Mouse (Mus musculus) midbrain, embryonic 13.5 days (tissue): ENCODE data around the gene Syt8. TPM values are rescaled to one million over a fixed set of nuclear protein-coding genes. Genes with fewer than 3 reads are reported as not detected.

Source experiments
- ATAC-seq: fragments of 200-750 bp; cut with Nextera tagmentation; 2 replicates; pipeline ENCODE4 v1.8.0; 2017; ENCODE audit warnings: mild to moderate bottlenecking, moderate TSS enrichment, moderate library complexity
- H3K27ac ChIP-seq: fragments of 300-500 bp; sonication (generic); 2 replicates; pipeline ENCODE4 v1.5.1; 2015; ENCODE audit warnings: inconsistent platforms, mild to moderate bottlenecking, moderate library complexity
- H3K27me3 ChIP-seq: fragments of 300-500 bp; sonication (generic); 2 replicates; pipeline ENCODE4 v1.6.1; 2015; ENCODE audit warnings: mild to moderate bottlenecking, inconsistent platforms
- H3K36me3 ChIP-seq: fragments of 300-500 bp; sonication (generic); 2 replicates; pipeline ENCODE4 v1.6.1; 2015; ENCODE audit warnings: mild to moderate bottlenecking, inconsistent platforms
- H3K4me1 ChIP-seq: fragments of 300-500 bp; sonication (generic); replicated peaks from 2 replicates; pipeline ENCODE4 v1.6.1; 2015; ENCODE audit warnings: inconsistent platforms
- H3K4me2 ChIP-seq: fragments of 300-500 bp; sonication (generic); replicated peaks from 2 replicates; pipeline ENCODE4 v1.6.1; 2015; ENCODE audit warnings: moderate library complexity, mild to moderate bottlenecking, inconsistent platforms
- H3K4me3 ChIP-seq: fragments of 300-500 bp; sonication (generic); replicated peaks from 2 replicates; pipeline ENCODE4 v1.5.1; 2015; ENCODE audit warnings: mild to moderate bottlenecking, inconsistent platforms
- H3K9ac ChIP-seq: fragments of 300-500 bp; sonication (generic); replicated peaks from 2 replicates; pipeline ENCODE4 v1.6.1; 2015; ENCODE audit warnings: mild to moderate bottlenecking, inconsistent platforms
- H3K9me3 ChIP-seq: fragments of 300-500 bp; sonication (generic); 2 replicates; pipeline ENCODE4 v1.6.1; 2016; ENCODE audit warnings: mild to moderate bottlenecking, inconsistent platforms
- WGBS: fragments of 180-500 bp; shearing (Covaris S2); methylation state at CpG from one replicate; pipeline ENCODE4 v1.1.7; 2015; 5-methylcytosine and 5-hydroxymethylcytosine counted together
- polyA plus RNA-seq: library from polyadenylated mRNA; unstranded; fragments of >200 nt; fragmentation: Nextera tagmentation; extraction: Ambion mirVana; gene quantifications from 2 replicates; pipeline ENCODE4 v1.2.1, GENCODE M21; 2015

The Syt8 gene
- polyA plus RNA-seq, 1 experiment from 2014 or later = not detected

GRCm38 (mm10) chr7:142471414-142471861 is 36.8 kb downstream of the Syt8 start:
- H3K27me3 ChIP-seq = no peaks in the 10 kb centered on the region
- H3K9me3 ChIP-seq = no peaks in the 10 kb centered on the region
- H3K4me2 ChIP-seq = no peak overlapping the region
- no peak overlapping the region for H3K27ac ChIP-seq
- 20% methylated on average over 6 of the region's 6 CpGs for WGBS
- no peak overlapping the region for H3K4me3 ChIP-seq
- peaks cover 20% of the 10 kb centered on the region for H3K4me1 ChIP-seq
- H3K36me3 ChIP-seq = no peaks in the 10 kb centered on the region
- peak; percentile 41 for ATAC-seq
- no peak overlapping the region; the same call in 1 of the 2 replicates for H3K9ac ChIP-seq

- Histone ChIP-seq H3K27me3 (no peaks in the 10 kb centered on the region), H3K9me3 (no peaks in the 10 kb centered on the region), H3K36me3 (no peaks in the 10 kb centered on the region), H3K4me2 (no peak overlapping the region), H3K9ac (no peak overlapping the region; the same call in 1 of the 2 replicates), H3K27ac (no peak overlapping the region), H3K4me1 (peaks cover 20% of the 10 kb centered on the region), H3K4me3 (no peak overlapping the region)
- ATAC-seq = peak; percentile 41
- 37% methylated on average over 15 of the region's 15 CpGs for WGBS
Measured at GRCm38 (mm10) chr7:142471884-142472570, 37.4 kb downstream of the Syt8 start.

- no peak for ATAC-seq
- Histone ChIP-seq H3K27me3 (no peaks in the 10 kb centered on the region), H3K9me3 (no peaks in the 10 kb centered on the region), H3K4me2 (no peak overlapping the region), H3K9ac (no peak overlapping the region), H3K36me3 (no peaks in the 10 kb centered on the region), H3K4me3 (no peak overlapping the region), H3K4me1 (peaks cover 20% of the 10 kb centered on the region), H3K27ac (no peak overlapping the region)
- 96% methylated on average over 4 of the region's 4 CpGs for WGBS
Measured at GRCm38 (mm10) chr7:142472936-142473335, 38.3 kb downstream of the Syt8 start.

- ATAC-seq = no peak
- Histone ChIP-seq H3K4me3 (no peak overlapping the region), H3K4me2 (no peak overlapping the region), H3K27ac (no peak overlapping the region), H3K4me1 (peaks cover 20% of the 10 kb centered on the region), H3K9ac (no peak overlapping the region), H3K9me3 (no peaks in the 10 kb centered on the region), H3K27me3 (no peaks in the 10 kb centered on the region), H3K36me3 (no peaks in the 10 kb centered on the region)
- WGBS = 92% methylated on average over 2 of the region's 2 CpGs
Measured at GRCm38 (mm10) chr7:142473476-142473875, 38.8 kb downstream of the Syt8 start.

GRCm38 (mm10) chr7:142474799-142475198 is 40.1 kb downstream of the Syt8 start:
- ATAC-seq = no peak
- 79% methylated on average over 14 of the region's 14 CpGs for WGBS
- Histone ChIP-seq H3K4me2 (no peak overlapping the region), H3K9ac (no peak overlapping the region), H3K36me3 (no peaks in the 10 kb centered on the region), H3K27ac (no peak overlapping the region), H3K27me3 (no peaks in the 10 kb centered on the region), H3K4me3 (no peak overlapping the region), H3K4me1 (peaks cover 20% of the 10 kb centered on the region), H3K9me3 (no peaks in the 10 kb centered on the region)

- Histone ChIP-seq H3K9ac (no peak overlapping the region), H3K27me3 (no peaks in the 10 kb centered on the region), H3K27ac (no peak overlapping the region), H3K36me3 (no peaks in the 10 kb centered on the region), H3K4me3 (no peak overlapping the region), H3K4me2 (no peak overlapping the region), H3K9me3 (no peaks in the 10 kb centered on the region), H3K4me1 (peaks cover 20% of the 10 kb centered on the region)
- ATAC-seq = no peak
- 63% methylated on average over 7 of the region's 7 CpGs for WGBS
Measured at GRCm38 (mm10) chr7:142475641-142476040, 41.0 kb downstream of the Syt8 start.

- no peaks in the 10 kb centered on the region for H3K27me3 ChIP-seq
- H3K4me1 ChIP-seq = peaks cover 22% of the 10 kb centered on the region
- no peak overlapping the region for H3K4me3 ChIP-seq
- no peak overlapping the region for H3K27ac ChIP-seq
- 80% methylated on average over 5 of the region's 5 CpGs for WGBS
- no peak overlapping the region for H3K9ac ChIP-seq
- H3K9me3 ChIP-seq = no peaks in the 10 kb centered on the region
- no peak for ATAC-seq
- H3K36me3 ChIP-seq = no peaks in the 10 kb centered on the region
- H3K4me2 ChIP-seq = no peak overlapping the region
Measured at GRCm38 (mm10) chr7:142476271-142476670, 41.6 kb downstream of the Syt8 start.

GRCm38 (mm10) chr7:142476795-142477452 is 42.3 kb downstream of the Syt8 start:
- no peak for ATAC-seq
- no peaks in the 10 kb centered on the region for H3K9me3 ChIP-seq
- WGBS = 91% methylated on average over 13 of the region's 13 CpGs
- peaks cover 22% of the 10 kb centered on the region for H3K4me1 ChIP-seq
- no peaks in the 10 kb centered on the region for H3K27me3 ChIP-seq
- H3K4me2 ChIP-seq = no peak overlapping the region
- H3K4me3 ChIP-seq = no peak overlapping the region
- no peak overlapping the region for H3K27ac ChIP-seq
- no peaks in the 10 kb centered on the region for H3K36me3 ChIP-seq
- H3K9ac ChIP-seq = no peak overlapping the region

- no peak for ATAC-seq
- Histone ChIP-seq H3K36me3 (no peaks in the 10 kb centered on the region), H3K27me3 (no peaks in the 10 kb centered on the region), H3K4me1 (peaks cover 27% of the 10 kb centered on the region), H3K4me2 (no peak overlapping the region), H3K4me3 (no peak overlapping the region), H3K27ac (no peak overlapping the region), H3K9ac (no peak overlapping the region), H3K9me3 (no peaks in the 10 kb centered on the region)
- WGBS = 89% methylated on average over 6 of the region's 6 CpGs
Measured at GRCm38 (mm10) chr7:142478001-142478400, 43.4 kb downstream of the Syt8 start.

- H3K4me3 ChIP-seq = no peak overlapping the region
- ATAC-seq = no peak
Measured at GRCm38 (mm10) chr7:142478574-142478973, 43.9 kb downstream of the Syt8 start.

GRCm38 (mm10) chr7:142479307-142479706 is 44.7 kb downstream of the Syt8 start:
- Histone ChIP-seq H3K27me3 (no peaks in the 10 kb centered on the region), H3K4me1 (peaks cover 32% of the 10 kb centered on the region), H3K27ac (no peak overlapping the region), H3K4me2 (no peak overlapping the region), H3K9ac (no peak overlapping the region), H3K36me3 (no peaks in the 10 kb centered on the region), H3K4me3 (no peak overlapping the region), H3K9me3 (no peaks in the 10 kb centered on the region)
- no peak for ATAC-seq

More at GRCm38 (mm10) chr7:142478574-142478973, 43.9 kb downstream of the Syt8 start:
- WGBS = 34% methylated on average over 2 of the region's 2 CpGs
- H3K27ac ChIP-seq = no peak overlapping the region
- H3K4me2 ChIP-seq = no peak overlapping the region
- no peaks in the 10 kb centered on the region for H3K36me3 ChIP-seq
- no peak overlapping the region for H3K9ac ChIP-seq
- H3K27me3 ChIP-seq = no peaks in the 10 kb centered on the region
- H3K4me1 ChIP-seq = peaks cover 32% of the 10 kb centered on the region
- H3K9me3 ChIP-seq = no peaks in the 10 kb centered on the region

GRCm38 (mm10) chr7:142479886-142480285 is 45.2 kb downstream of the Syt8 start:
- no peak overlapping the region for H3K27ac ChIP-seq
- peaks cover 29% of the 10 kb centered on the region for H3K4me1 ChIP-seq
- no peak overlapping the region for H3K4me2 ChIP-seq
- no peaks in the 10 kb centered on the region for H3K36me3 ChIP-seq
- no peak overlapping the region for H3K9ac ChIP-seq
- H3K9me3 ChIP-seq = no peaks in the 10 kb centered on the region
- no peaks in the 10 kb centered on the region for H3K27me3 ChIP-seq
- H3K4me3 ChIP-seq = no peak overlapping the region
- WGBS = 96% methylated on average over 3 of the region's 3 CpGs
- ATAC-seq = no peak
